Mouse (Mus musculus): ENCODE results near the gene Itprid1. TPM values are rescaled to one million over a fixed set of nuclear protein-coding genes. Genes with fewer than 3 reads are reported as not detected.

Gene Itprid1
- 0.18 and 0.22 TPM in 2 replicates for polyA plus RNA-seq (2015; fragmentation: Nextera tagmentation; extraction: Ambion mirVana)

- Histone ChIP-seq H3K36me3 (no peaks in the 10 kb centered on the region), H3K27me3 (no peaks in the 10 kb centered on the region), H3K4me3 (no peak within 1 kb of the TSS), H3K4me2 (replicated peaks) (no peak within 1 kb of the TSS), H3K27ac (no peak within 1 kb of the TSS), H3K4me1 (0 out of 2 replicates have a peak, but pooled peaks cover 4% of the 10 kb centered on the region), H3K9me3 (no peaks in the 10 kb centered on the region), H3K9ac (no peak within 1 kb of the TSS)
- 79% methylated on average over 8 of the region's 8 CpGs for WGBS
- no peak for ATAC-seq (ENCODE audit: low FRiP score, low read depth)
Observed at GRCm38 (mm10) chr6:55836650-55837320, at the start of gene Itprid1. Gene Itprid1, plus strand, starts transcription at chr6:55836895.

DNA sequence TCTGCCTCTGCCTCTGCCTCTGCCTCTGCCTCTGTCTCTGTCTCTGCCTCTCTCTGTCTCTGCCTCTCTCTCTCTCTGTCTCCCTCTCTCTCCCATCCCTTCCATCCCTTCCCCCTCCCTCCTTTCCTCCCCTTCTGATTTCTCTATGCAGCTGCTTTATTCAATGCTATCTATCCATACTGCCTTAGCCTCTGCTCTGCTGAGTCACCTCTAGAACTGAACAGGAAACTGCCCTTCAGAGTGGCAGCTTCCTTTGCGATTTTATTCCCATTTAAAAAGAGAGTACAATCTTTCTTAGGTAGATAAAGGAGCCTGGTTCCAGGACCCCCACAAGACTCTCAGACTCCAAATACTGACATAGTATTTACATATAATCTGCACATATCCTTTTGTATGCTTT, 47.1 kb upstream of the Itprid1 start:
- no peak overlapping the region for H3K4me3 ChIP-seq
- no peak overlapping the region for H3K27ac ChIP-seq
- H3K27me3 ChIP-seq: no peaks in the 10 kb centered on the region
- peaks cover 12% of the 10 kb centered on the region for H3K4me1 ChIP-seq
- ATAC-seq (ENCODE audit: low FRiP score, low read depth): no peak
- no peaks in the 10 kb centered on the region for H3K9me3 ChIP-seq
- WGBS: 75% methylated on average over 1 of the region's 1 CpGs
- no peaks in the 10 kb centered on the region for H3K36me3 ChIP-seq
- no peak overlapping the region for H3K9ac ChIP-seq
- H3K4me2 ChIP-seq (replicated peaks): no peak overlapping the region

DNA sequence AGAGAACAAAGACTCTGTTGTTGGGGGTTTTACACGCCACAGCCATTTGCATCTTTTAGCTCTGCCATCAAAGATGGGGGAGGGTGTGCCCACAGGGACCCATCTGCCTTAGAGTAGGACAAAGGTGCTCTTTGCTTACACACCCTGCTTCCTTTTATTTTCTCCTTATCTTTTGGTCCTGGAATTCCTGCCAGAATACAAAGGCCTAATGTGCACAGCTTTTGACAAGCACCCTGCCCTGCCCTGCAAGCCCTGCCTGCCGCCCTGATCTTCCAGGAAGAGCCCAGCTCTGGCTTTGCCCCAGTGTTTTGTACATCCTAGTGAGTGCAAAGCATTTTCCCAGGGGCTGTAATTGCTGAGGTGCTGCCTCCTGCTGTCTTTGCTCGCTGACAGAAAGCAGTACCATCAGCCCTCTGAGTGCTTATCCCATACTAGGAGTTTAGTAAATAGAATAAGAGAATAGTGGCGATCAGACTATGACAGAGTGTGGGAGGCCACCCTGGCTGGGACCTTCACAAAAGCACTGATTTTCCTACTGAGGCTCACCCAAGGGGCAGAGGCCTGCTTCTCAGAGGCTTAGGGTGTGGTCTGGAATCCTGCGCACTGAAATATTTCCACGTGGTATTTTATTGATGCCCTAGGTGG, 44.7 kb upstream of the Itprid1 start:
- Histone ChIP-seq H3K27ac (no peak overlapping the region), H3K4me3 (no peak overlapping the region), H3K27me3 (no peaks in the 10 kb centered on the region), H3K9ac (no peak overlapping the region), H3K36me3 (no peaks in the 10 kb centered on the region), H3K9me3 (no peaks in the 10 kb centered on the region), H3K4me1 (peaks cover 12% of the 10 kb centered on the region), H3K4me2 (replicated peaks) (no peak overlapping the region)
- ATAC-seq (ENCODE audit: low FRiP score, low read depth): no peak
- 18% methylated on average over 6 of the region's 6 CpGs for WGBS

GRCm38 (mm10) chr6:55792536-55792935, 44.2 kb upstream of the Itprid1 start:
- Histone ChIP-seq H3K4me3 (no peak overlapping the region), H3K4me2 (replicated peaks) (no peak overlapping the region), H3K36me3 (no peaks in the 10 kb centered on the region), H3K4me1 (peaks cover 12% of the 10 kb centered on the region), H3K27me3 (no peaks in the 10 kb centered on the region), H3K9me3 (no peaks in the 10 kb centered on the region), H3K9ac (no peak overlapping the region), H3K27ac (no peak overlapping the region)
- ATAC-seq (ENCODE audit: low FRiP score, low read depth): no peak
- WGBS: 62% methylated on average over 8 of the region's 8 CpGs

DNA sequence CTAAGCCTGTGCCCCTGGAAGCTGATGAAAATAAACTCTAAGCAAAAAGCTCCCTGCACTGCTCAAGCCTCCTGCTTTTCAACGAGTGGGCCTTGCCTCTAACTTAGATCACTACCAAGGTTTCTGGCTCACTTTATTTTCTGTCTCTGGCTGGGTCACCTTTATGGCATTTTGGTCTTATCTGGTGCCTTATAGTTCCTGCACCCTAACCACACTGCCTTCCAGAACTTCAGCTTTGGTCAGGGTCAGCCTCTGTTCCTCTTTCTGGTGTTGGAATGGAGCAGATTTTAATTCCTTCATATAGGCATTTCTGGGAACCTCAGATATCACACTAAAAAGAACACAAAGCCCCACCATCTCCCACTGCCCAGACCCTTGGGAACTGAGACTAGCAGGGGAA, 34.0 kb upstream of the Itprid1 start:
- ATAC-seq (ENCODE audit: low FRiP score, low read depth): no peak
- H3K27me3 ChIP-seq: no peaks in the 10 kb centered on the region
- no peak overlapping the region for H3K9ac ChIP-seq
- no peak overlapping the region for H3K4me3 ChIP-seq
- no peaks in the 10 kb centered on the region for H3K9me3 ChIP-seq
- no peak overlapping the region for H3K4me2 ChIP-seq (replicated peaks)
- H3K27ac ChIP-seq: peak overlapping the region; percentile 74; the same call in 1 of the 2 replicates
- peaks cover 20% of the 10 kb centered on the region for H3K4me1 ChIP-seq
- 69% methylated on average over 1 of the region's 1 CpGs for WGBS
- H3K36me3 ChIP-seq: no peaks in the 10 kb centered on the region

DNA sequence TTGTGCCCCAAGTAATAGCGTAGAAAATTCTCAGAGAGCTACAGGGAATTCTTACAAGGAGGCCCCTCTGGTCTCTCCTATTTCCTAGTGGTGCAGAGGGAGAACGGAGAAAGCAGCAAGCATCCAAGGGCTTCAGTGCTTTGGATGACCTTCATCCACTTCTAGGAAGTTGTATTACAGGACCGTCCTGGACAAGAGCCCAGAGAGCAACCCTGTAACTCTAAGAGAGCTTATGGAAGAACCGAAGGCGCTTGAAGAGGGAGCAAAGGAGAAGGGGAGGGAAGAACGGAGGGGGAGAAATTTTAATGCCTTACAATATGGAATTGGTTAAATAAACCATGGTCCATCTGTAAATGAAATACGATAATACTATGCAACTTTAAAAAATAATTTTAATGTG, 33.3 kb upstream of the Itprid1 start:
- H3K36me3 ChIP-seq: no peaks in the 10 kb centered on the region
- peak; percentile 58; the same call in 1 of the 2 replicates for ATAC-seq (ENCODE audit: low FRiP score, low read depth)
- H3K4me1 ChIP-seq: peaks cover 20% of the 10 kb centered on the region
- no peak overlapping the region for H3K4me2 ChIP-seq (replicated peaks)
- no peaks in the 10 kb centered on the region for H3K9me3 ChIP-seq
- no peak overlapping the region for H3K4me3 ChIP-seq
- WGBS: 39% methylated on average over 7 of the region's 7 CpGs
- no peaks in the 10 kb centered on the region for H3K27me3 ChIP-seq
- H3K9ac ChIP-seq: no peak overlapping the region
- H3K27ac ChIP-seq: peak overlapping the region; percentile 74; the same call in 1 of the 2 replicates

DNA sequence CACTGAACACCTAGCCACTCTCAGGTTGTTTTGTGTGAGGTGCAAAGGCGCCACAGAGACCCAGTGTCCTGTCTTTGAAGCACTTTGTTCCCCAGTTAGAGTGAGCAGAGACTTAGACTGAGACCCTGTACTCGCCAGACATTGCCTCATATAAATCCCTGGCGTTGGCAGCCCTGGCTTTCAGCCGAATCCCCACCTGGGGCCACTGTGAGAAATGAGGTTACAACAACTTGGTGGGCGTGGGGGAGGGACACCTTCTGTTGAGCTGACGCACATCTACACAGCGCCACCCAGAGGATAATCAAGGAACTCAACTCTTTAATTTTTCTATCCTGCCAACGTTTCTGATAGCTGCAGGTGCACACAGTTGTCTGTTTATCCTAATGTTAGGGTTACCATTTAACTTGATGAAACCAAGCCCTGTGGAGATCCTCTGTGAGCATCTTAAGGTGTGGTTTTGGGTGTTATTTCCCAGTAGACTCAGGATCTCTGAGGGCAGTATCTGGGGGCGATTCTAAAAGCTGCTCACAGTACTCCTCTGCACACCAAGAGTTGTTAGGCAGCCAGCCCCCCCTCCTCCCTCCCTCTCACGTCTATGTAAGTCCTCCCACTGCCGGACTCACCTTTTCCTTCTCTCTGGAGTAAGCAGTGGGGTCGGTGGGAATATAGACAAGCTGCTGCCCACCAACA, 32.6 kb upstream of the Itprid1 start:
- peak overlapping the region; percentile 74; the same call in 1 of the 2 replicates for H3K27ac ChIP-seq
- H3K9me3 ChIP-seq: no peaks in the 10 kb centered on the region
- peak overlapping the region; percentile 21; the same call in 1 of the 2 replicates for H3K4me2 ChIP-seq (replicated peaks)
- no peak overlapping the region for H3K9ac ChIP-seq
- no peaks in the 10 kb centered on the region for H3K36me3 ChIP-seq
- peak; percentile 85 for ATAC-seq (ENCODE audit: low FRiP score, low read depth)
- WGBS: 22% methylated on average over 12 of the region's 12 CpGs
- no peaks in the 10 kb centered on the region for H3K27me3 ChIP-seq
- H3K4me3 ChIP-seq: no peak overlapping the region
- H3K4me1 ChIP-seq: peaks cover 20% of the 10 kb centered on the region

- Histone ChIP-seq H3K4me3 (no peak overlapping the region), H3K9ac (no peak overlapping the region), H3K4me1 (peaks cover 20% of the 10 kb centered on the region), H3K9me3 (no peaks in the 10 kb centered on the region), H3K4me2 (replicated peaks) (no peak overlapping the region), H3K27me3 (no peaks in the 10 kb centered on the region), H3K27ac (no peak overlapping the region), H3K36me3 (no peaks in the 10 kb centered on the region)
- ATAC-seq (ENCODE audit: low FRiP score, low read depth): no peak
- 84% methylated on average over 4 of the region's 4 CpGs for WGBS
Observed at GRCm38 (mm10) chr6:55804681-55805000, 32.1 kb upstream of the Itprid1 start.

GRCm38 (mm10) chr6:55805291-55806137, 31.2 kb upstream of the Itprid1 start:
- no peaks in the 10 kb centered on the region for H3K9me3 ChIP-seq

DNA sequence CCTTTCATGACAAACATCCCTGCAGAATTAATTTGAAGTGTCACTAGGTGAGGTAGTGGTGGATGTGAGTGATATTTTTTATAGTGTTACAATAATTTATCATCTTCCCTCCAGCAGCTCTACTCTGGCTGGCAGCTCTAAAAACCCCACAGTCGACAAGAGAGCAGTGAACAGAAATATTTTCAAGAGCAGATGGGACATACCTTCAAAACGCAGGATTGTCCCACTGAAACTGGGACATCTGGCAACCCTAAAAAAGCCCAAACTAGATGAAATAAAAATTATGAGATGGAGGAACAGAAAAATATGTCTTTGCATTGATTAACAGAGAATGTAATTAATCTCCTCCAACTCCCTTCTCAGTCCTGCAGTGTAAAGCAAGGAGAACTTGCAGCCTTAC, 30.2 kb upstream of the Itprid1 start:
- Histone ChIP-seq H3K9ac (no peak overlapping the region), H3K36me3 (no peaks in the 10 kb centered on the region), H3K4me2 (replicated peaks) (no peak overlapping the region), H3K4me3 (no peak overlapping the region), H3K4me1 (peaks cover 20% of the 10 kb centered on the region), H3K27ac (no peak overlapping the region), H3K27me3 (no peaks in the 10 kb centered on the region), H3K9me3 (no peaks in the 10 kb centered on the region)
- WGBS: 73% methylated on average over 2 of the region's 2 CpGs
- no peak for ATAC-seq (ENCODE audit: low FRiP score, low read depth)

More at GRCm38 (mm10) chr6:55805291-55806137, 31.2 kb upstream of the Itprid1 start:
- no peak overlapping the region for H3K27ac ChIP-seq
- H3K4me2 ChIP-seq (replicated peaks): no peak overlapping the region
- WGBS: 77% methylated on average over 9 of the region's 9 CpGs
- ATAC-seq (ENCODE audit: low FRiP score, low read depth): no peak
- H3K9ac ChIP-seq: no peak overlapping the region
- no peak overlapping the region for H3K4me3 ChIP-seq
- no peaks in the 10 kb centered on the region for H3K36me3 ChIP-seq
- peaks cover 20% of the 10 kb centered on the region for H3K4me1 ChIP-seq
- no peaks in the 10 kb centered on the region for H3K27me3 ChIP-seq

DNA sequence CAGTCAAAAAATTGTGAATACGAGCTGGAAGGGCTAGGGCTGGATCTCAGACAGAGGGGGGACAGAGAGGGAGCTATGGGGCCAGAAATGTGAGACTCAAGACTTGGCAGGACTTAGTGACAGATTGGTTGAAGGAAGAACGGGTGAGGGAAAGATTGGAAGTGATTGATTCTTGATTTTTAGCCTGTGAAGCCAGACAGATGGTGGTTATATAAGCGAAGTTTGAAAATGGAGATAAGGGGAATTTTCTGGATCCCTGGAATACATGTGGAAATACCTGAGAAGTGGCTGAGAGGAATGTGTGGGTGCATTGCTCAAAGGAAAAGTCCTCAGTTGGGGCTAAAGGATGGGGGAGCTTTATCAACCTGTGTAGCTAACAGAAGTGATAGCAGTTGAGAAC, 28.0 kb upstream of the Itprid1 start:
- no peak overlapping the region for H3K4me3 ChIP-seq
- H3K4me1 ChIP-seq: peaks cover 12% of the 10 kb centered on the region
- WGBS: 79% methylated on average over 3 of the region's 3 CpGs
- no peak for ATAC-seq (ENCODE audit: low FRiP score, low read depth)
- no peak overlapping the region for H3K4me2 ChIP-seq (replicated peaks)
- H3K9ac ChIP-seq: no peak overlapping the region
- H3K27me3 ChIP-seq: no peaks in the 10 kb centered on the region
- no peaks in the 10 kb centered on the region for H3K36me3 ChIP-seq
- no peaks in the 10 kb centered on the region for H3K9me3 ChIP-seq
- H3K27ac ChIP-seq: no peak overlapping the region

DNA sequence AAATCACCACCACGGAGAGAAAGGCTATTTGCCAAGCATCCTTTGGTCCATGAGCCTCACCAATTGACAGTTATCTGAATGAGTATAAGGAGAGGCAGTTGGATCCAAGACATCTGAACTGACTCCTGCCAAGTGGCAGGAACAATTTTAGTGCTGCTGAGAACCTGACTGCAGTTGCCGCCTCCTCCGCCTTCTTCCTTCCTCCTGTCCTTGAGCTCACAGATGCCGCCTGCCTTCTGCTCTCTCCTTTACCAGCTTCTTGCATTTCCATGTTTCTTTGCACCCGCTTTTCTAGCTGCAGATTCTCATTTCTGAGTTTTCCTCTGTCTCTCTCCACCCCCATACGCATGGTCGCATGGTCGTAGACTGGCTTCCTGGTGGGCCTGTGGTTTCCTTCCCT, 25.5 kb upstream of the Itprid1 start:
- Histone ChIP-seq H3K27ac (no peak overlapping the region), H3K9ac (no peak overlapping the region), H3K27me3 (no peaks in the 10 kb centered on the region), H3K36me3 (no peaks in the 10 kb centered on the region), H3K4me3 (no peak overlapping the region), H3K4me1 (no peaks in the 10 kb centered on the region), H3K9me3 (no peaks in the 10 kb centered on the region), H3K4me2 (replicated peaks) (no peak overlapping the region)
- 79% methylated on average over 8 of the region's 8 CpGs for WGBS
- no peak for ATAC-seq (ENCODE audit: low FRiP score, low read depth)

Measured in limb, embryonic 13.5 days (tissue).